Mouse (Mus musculus) midbrain, embryonic 12.5 days (tissue): ENCODE results near the gene B3gat3. TPM values are rescaled to one million over a fixed set of nuclear protein-coding genes. Genes with fewer than 3 reads are reported as not detected.
A peak's percentile ranks its signal among the peaks of the same experiment; 100 is the strongest.
"Not testable (repeated sequence)": the region's sequence is repeated elsewhere in the genome, so short reads cannot be mapped to it uniquely, and the experiment has no call there.

Experiments used
- ATAC-seq: fragments of 200-750 bp; cut with Nextera tagmentation; 2 replicates; pipeline ENCODE4 v1.8.0; 2017; ENCODE audit warnings: low read depth, moderate TSS enrichment, moderate library complexity; ENCODE audit not compliant: low FRiP score
- H3K27ac ChIP-seq: fragments of 300-500 bp; sonication (generic); replicated peaks from 2 replicates; pipeline ENCODE4 v1.5.1; 2016; ENCODE audit warnings: mild to moderate bottlenecking
- H3K27me3 ChIP-seq: fragments of 300-500 bp; sonication (generic); 2 replicates; pipeline ENCODE4 v1.6.1; 2016; ENCODE audit warnings: mild to moderate bottlenecking
- H3K36me3 ChIP-seq: fragments of 300-500 bp; sonication (generic); 2 replicates; pipeline ENCODE4 v1.6.1; 2016
- H3K4me1 ChIP-seq: fragments of 300-500 bp; sonication (generic); 2 replicates; pipeline ENCODE4 v1.6.1; 2016
- H3K4me2 ChIP-seq: fragments of 300-500 bp; sonication (generic); replicated peaks from 2 replicates; pipeline ENCODE4 v1.6.1; 2016; ENCODE audit warnings: mild to moderate bottlenecking, moderate library complexity
- H3K4me3 ChIP-seq: fragments of 300-500 bp; sonication (generic); 2 replicates; pipeline ENCODE4 v1.5.1; 2016; ENCODE audit warnings: mild to moderate bottlenecking
- H3K9ac ChIP-seq: fragments of 300-500 bp; sonication (generic); replicated peaks from 2 replicates; pipeline ENCODE4 v1.6.1; 2016; ENCODE audit warnings: mild to moderate bottlenecking, moderate library complexity
- H3K9me3 ChIP-seq: fragments of 300-500 bp; sonication (generic); 2 replicates; pipeline ENCODE4 v1.6.1; 2016; ENCODE audit warnings: mild to moderate bottlenecking
- WGBS: fragments of 180-500 bp; shearing (Covaris S2); methylation state at CpG from one replicate; pipeline ENCODE4 v1.1.7; 2016; 5-methylcytosine and 5-hydroxymethylcytosine counted together
- polyA plus RNA-seq: library from polyadenylated mRNA; unstranded; fragments of >200 nt; fragmentation: Nextera tagmentation; extraction: Ambion mirVana; gene quantifications from 2 replicates; pipeline ENCODE4 v1.2.1, GENCODE M21; 2016

Gene B3gat3
- polyA plus RNA-seq, result 71.9 and 72.5 TPM in 2 replicates

DNA sequence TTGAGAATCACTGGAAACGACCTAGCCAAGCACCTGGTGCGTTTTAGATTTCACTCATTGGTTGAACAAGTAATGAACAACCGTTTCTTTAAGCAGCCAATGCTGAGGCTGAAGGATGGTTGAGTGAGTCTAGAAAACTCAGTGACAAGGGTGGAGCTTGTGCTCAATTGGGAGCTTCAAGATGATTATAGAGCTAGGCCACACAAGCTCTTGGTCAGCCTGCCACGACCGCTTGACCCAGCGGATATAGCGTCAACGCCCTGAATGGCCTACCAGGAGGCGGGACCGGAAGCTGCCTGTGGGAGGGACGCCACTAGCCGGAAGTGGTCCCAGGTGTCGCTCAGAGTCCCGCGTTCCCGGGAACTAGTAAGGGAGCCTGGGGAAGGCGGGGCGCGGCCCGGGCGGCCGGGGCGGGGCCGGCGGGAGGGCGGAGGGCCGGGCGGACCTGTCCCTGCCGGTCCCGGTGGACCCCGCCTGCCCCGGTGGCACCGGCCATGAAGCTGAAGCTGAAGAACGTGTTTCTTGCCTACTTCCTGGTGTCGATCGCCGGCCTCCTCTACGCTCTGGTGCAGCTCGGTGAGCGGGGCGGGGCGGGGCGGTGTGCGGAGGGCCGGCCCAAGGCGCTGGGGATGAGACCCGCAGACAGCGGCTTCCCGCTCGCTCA is at the start of gene B3gat3:
Gene B3gat3, plus strand, starts transcription at position 302 of the 664 bp plus-strand sequence.
- Histone ChIP-seq H3K4me2 (peak within 1 kb of the TSS; percentile 77), H3K4me3 (peak within 1 kb of the TSS; percentile 86), H3K27me3 (no peaks in the 10 kb centered on the region), H3K9me3 (no peaks in the 10 kb centered on the region), H3K27ac (peak within 1 kb of the TSS; percentile 79), H3K36me3 (peaks cover 25% of the 10 kb centered on the region), H3K9ac (peak within 1 kb of the TSS; percentile 84), H3K4me1 (peaks cover 9% of the 10 kb centered on the region)
- ATAC-seq, result peak; percentile 98
- 4% methylated on average over 42 of the region's 50 CpGs for WGBS

DNA sequence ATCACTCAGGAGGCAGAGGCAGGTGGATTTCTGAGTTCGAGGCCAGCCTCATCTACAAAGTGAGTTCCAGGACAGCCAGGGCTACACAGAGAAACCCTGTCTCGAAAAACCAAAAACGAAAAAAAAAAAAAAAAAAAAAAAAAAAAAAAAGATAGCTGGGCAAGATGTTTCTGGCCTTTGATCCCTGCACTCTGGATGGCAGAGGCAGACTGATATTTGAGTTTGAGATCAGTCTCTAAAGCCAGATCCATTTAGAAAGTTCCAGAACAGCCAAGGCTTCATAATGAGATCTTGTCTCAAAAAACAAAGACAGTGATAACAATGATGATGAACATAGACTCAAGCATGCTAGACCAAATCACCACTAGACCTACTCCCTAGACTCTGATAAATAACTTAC is 49.8 kb upstream of the B3gat3 start:
- H3K9me3 ChIP-seq, H3K9ac ChIP-seq, H3K4me3 ChIP-seq, ATAC-seq, H3K27me3 ChIP-seq, H3K4me2 ChIP-seq, H3K27ac ChIP-seq: not testable (repeated sequence)
- 82% methylated on average over 3 of the region's 3 CpGs for WGBS
- peaks cover 13% of the 10 kb centered on the region for H3K4me1 ChIP-seq
- peaks cover 24% of the 10 kb centered on the region for H3K36me3 ChIP-seq

DNA sequence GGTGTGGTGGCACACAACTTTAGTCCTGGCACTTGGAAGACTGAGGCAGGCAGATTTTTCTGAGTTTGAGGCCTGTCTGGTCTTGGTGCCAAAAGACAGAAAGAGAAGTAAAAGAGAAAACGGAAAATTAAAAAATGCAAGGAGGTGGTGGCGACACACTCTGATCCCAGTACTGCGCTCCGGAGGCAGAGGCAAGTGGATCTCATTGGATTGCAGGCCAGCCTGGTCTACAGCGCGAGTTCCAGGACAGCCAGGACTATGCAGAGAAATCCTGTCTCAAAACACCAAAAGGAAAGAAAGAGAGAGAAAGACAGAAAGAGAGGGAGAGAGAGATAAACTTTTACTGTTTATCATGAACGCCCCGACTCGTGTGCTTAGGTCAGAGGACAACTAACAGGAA is 49.3 kb upstream of the B3gat3 start:
- Histone ChIP-seq H3K4me1 (peaks cover 13% of the 10 kb centered on the region), H3K36me3 (peaks cover 28% of the 10 kb centered on the region), H3K9ac (peak overlapping the region; percentile 94), H3K4me2 (peak overlapping the region; percentile 91), H3K9me3 (no peaks in the 10 kb centered on the region), H3K4me3 (peak overlapping the region; percentile 93), H3K27me3 (no peaks in the 10 kb centered on the region), H3K27ac (peak overlapping the region; percentile 73)
- WGBS, result 61% methylated on average over 9 of the region's 9 CpGs
- ATAC-seq, result peak; percentile 50

DNA sequence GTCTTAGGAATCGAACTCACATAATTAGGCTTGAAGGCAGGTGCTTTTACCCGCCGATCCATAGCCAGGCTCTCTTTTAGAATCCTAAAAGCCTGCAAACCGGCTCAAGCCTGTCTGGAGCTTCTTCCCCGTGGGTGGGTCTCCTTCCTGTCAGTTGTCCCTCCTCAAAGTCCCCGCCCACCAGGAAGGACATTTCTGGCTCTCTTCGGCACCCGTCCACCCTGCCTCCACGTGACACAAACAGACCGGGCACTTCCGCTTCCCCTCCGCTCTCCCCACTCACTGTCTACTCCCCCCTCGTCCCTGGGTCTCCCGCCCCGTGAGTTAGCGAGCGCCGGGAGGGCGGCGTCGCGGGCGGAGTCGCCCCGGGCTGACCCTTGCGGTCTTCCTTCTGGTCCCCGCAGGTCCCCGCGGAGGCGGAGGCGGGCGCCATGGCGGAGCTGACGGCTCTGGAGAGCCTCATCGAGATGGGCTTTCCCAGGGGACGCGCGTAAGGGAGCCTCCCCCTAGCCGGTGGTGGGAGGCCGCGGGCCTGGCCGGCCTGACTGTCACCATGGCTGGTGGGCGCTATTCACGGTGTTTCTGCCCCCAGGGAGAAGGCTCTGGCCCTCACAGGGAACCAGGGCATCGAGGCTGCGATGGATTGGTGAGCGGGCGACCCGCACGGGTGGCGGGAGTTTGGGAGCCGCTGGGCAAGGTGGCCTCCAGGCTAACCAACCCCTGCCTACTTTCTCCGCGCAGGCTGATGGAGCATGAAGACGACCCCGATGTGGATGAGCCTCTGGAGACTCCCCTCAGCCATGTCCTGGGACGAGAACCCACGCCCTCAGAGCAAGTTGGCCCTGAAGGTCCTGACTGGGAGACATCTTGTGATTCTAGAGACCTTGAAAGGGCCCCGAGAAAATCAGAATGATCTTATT is 48.6 kb upstream of the B3gat3 start, which contains the start of gene Ubxn1:
Gene Ubxn1, plus strand, starts transcription at position 230 of the 920 bp plus-strand sequence.
- H3K4me1 ChIP-seq, result peaks cover 13% of the 10 kb centered on the region
- H3K9me3 ChIP-seq, result no peaks in the 10 kb centered on the region
- H3K27ac ChIP-seq, result peak within 1 kb of the TSS; percentile 73
- peaks cover 35% of the 10 kb centered on the region for H3K36me3 ChIP-seq
- H3K9ac ChIP-seq, result peak within 1 kb of the TSS; percentile 94
- 1% methylated on average over 59 of the region's 59 CpGs for WGBS
- peak within 1 kb of the TSS; percentile 93 for H3K4me3 ChIP-seq
- ATAC-seq, result peak; percentile 99
- H3K27me3 ChIP-seq, result no peaks in the 10 kb centered on the region
- peak within 1 kb of the TSS; percentile 91 for H3K4me2 ChIP-seq

DNA sequence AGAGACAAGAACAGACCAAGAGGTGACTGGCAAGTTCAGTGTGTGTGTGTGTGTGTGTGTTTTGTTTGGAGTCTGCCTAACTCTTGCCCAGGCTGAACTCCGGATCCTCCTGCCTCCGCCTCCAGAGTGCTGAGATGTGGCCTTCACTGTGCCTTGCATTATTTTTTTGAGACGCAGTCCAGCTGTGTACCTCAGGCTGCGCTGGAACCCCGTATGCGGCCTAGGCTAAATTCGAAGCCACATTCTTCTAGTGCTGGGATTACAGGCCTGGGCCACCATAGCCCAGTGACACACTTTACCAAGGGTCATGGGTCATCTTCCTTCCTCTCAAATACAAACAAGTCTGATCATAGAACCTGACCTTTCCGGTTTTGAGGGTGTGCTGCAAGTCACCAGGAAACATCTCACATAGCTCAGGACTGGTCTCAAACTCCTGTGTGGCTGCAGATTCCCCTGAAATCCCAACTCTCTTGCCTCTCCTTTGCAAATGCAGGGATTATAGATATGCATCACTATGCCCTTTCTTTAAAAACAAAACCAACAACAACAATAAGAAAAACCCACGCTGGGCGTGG is 47.8 kb upstream of the B3gat3 start:
- Histone ChIP-seq H3K4me3 (peak overlapping the region; percentile 93), H3K4me2 (peak overlapping the region; percentile 91), H3K4me1 (peaks cover 13% of the 10 kb centered on the region), H3K36me3 (peaks cover 43% of the 10 kb centered on the region), H3K9ac (peak overlapping the region; percentile 94), H3K27ac (peak overlapping the region; percentile 73), H3K9me3 (no peaks in the 10 kb centered on the region), H3K27me3 (no peaks in the 10 kb centered on the region)
- no peak for ATAC-seq
- WGBS, result 75% methylated on average over 10 of the region's 10 CpGs

DNA sequence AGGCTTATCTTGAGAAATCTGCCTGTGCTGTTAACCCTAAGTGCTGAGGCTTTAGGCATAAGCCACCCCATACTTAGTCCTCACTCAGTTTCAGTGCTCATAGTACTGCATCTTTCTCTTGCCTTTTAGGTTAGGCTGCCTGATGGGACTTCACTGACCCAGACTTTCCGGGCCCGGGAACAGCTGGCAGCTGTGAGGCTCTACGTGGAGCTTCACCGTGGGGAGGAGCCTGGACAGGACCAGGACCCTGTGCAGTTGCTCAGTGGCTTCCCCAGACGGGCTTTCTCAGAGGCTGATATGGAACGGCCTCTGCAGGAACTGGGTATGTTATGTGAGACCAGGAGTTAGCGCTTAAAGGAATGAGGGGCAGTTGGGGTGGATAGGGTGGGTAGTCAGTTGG is 45.1 kb upstream of the B3gat3 start:
- Histone ChIP-seq H3K9me3 (no peaks in the 10 kb centered on the region), H3K4me1 (peaks cover 19% of the 10 kb centered on the region), H3K9ac (no peak overlapping the region), H3K36me3 (peaks cover 51% of the 10 kb centered on the region), H3K27me3 (no peaks in the 10 kb centered on the region), H3K4me3 (no peak overlapping the region), H3K4me2 (no peak overlapping the region), H3K27ac (no peak overlapping the region)
- 95% methylated on average over 7 of the region's 7 CpGs for WGBS
- no peak for ATAC-seq

DNA sequence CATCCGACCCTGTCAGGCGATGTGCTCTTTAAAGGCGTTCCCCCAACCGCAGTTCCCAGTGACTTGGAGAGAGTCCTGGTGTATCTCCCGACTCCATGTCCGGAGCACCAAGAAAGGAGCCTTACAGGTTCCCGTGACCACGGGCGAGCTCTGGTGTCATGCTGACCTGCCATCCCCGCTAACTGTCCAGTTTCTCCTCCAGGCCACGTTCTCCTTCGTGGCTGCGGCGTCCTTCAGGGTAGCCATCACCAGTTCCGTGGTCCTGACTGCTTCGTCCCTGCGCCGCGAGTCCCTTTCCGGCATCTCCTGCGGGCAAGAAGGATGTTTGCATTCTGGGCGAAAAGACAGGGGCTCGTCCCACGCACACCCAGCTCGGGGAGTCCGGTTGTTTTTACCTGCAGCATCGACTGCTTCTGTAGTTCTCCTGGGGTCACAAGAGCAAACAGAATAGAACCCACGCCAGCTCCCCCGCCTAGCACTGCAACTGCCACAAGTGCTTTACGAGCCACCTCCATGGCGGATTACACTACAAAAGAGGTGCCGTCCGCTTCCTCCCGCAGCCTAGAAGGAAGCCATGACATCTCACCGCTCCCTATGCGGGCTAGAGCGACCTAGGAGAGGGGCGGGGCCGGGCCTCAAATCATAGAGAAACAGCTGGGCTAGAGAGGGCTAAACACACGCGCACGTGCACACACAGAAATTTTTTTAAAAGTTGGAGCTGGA is 39.7 kb upstream of the B3gat3 start, which contains the start of gene Uqcc3:
Gene Uqcc3, minus strand, starts transcription at position 613 of the 723 bp plus-strand sequence.
- Histone ChIP-seq H3K27me3 (no peaks in the 10 kb centered on the region), H3K4me2 (peak within 1 kb of the TSS; percentile 92), H3K9me3 (no peaks in the 10 kb centered on the region), H3K9ac (peak within 1 kb of the TSS; percentile 80), H3K4me3 (peak within 1 kb of the TSS; percentile 69), H3K4me1 (peaks cover 12% of the 10 kb centered on the region), H3K27ac (peak within 1 kb of the TSS; percentile 83), H3K36me3 (peaks cover 27% of the 10 kb centered on the region)
- WGBS, result under 1% methylated on average over 42 of the region's 42 CpGs
- ATAC-seq, result peak; percentile 98

DNA sequence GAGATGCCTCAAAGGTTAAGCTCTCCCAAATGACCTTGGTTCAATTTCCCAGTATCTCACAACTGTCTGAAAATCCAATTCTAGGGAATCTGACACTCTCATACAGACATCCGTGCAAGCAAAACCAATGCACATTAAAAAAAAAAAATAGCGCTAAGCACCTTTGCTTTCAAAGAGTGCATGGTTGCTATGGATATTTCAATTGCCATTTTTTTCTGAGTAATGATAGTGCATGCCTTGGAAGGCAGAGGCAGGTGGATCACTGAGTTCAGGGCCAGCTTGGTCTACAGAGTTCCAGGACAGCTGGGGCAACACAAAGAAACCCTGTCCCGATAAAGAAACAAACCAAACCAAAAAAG is 39.2 kb upstream of the B3gat3 start:
- Histone ChIP-seq H3K9me3 (no peaks in the 10 kb centered on the region), H3K4me3 (peak overlapping the region; percentile 69), H3K27ac (no peak overlapping the region), H3K4me2 (peak overlapping the region; percentile 92), H3K27me3 (no peaks in the 10 kb centered on the region), H3K4me1 (peaks cover 12% of the 10 kb centered on the region), H3K36me3 (peaks cover 21% of the 10 kb centered on the region), H3K9ac (peak overlapping the region; percentile 80)
- 0 out of 2 replicates have a peak, but pooled peaks have one; percentile 8 for ATAC-seq
- WGBS, result 14% methylated on average over 3 of the region's 3 CpGs

DNA sequence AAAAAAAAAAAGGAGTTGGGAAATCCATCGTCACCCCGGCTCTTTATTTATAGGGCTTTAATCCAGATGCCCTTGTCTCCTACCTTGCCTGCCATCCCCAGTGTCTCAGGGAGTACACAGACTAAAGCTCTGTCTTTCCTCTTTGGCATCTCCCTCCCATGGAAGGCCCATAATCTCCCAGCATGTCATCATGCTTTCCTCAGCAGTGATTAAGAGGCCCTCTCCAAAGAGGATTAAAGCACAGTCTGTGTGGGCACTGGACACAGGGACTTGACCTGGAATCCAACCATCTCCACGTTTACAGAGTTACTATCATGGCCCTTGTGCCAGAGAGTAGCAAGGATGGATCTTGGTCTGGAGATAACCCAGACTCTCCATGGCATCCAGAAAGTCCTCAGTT is 36.6 kb upstream of the B3gat3 start, which contains the start of the genes Lbhd1 and Gm49403:
Gene Lbhd1, plus strand, starts transcription at position 117 of the 400 bp plus-strand sequence.
Gene Gm49403, plus strand, starts transcription at position 315 of the 400 bp plus-strand sequence.
- Histone ChIP-seq H3K4me2 (no peak within 1 kb of the TSS), H3K27ac (no peak within 1 kb of the TSS), H3K27me3 (no peaks in the 10 kb centered on the region), H3K9me3 (no peaks in the 10 kb centered on the region), H3K36me3 (0 out of 2 replicates have a peak, but pooled peaks cover 3% of the 10 kb centered on the region), H3K4me1 (peaks cover 23% of the 10 kb centered on the region), H3K4me3 (no peak within 1 kb of the TSS), H3K9ac (no peak within 1 kb of the TSS)
- ATAC-seq, result no peak
- 65% methylated on average over 3 of the region's 3 CpGs for WGBS

DNA sequence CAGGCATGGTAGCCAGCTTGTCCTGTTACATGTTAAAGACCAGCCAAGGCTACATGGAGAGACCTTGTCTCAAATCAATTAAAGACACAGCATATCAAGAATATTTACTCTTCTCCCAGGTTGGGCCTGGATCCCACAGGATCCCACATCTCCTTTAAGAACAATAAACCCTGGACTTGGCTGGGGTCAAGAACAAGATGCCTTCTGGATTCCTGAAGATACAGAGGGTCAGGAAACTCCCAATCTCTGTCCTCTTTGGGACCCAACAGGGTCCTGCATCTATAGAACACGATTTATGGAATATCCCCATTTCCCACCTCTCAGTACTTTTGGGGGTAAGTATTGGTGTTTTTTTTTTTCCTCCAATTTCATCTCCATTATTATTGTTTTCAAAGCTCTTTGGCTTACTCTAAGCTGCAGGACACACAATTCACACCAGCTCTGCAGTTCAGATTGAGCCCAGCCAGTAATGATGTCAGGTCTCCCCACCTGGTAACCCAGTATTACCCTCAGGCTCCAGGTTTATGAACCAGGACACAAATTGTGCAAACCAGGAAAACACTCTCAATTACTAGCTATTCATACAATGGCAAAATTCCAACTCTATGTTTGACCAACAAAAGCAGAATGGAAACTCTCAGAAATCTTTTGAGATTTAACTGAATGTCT is 33.1 kb upstream of the B3gat3 start:
- peak overlapping the region; percentile 75 for H3K4me2 ChIP-seq

More for the DNA sequence above, 33.1 kb upstream of the B3gat3 start:
- 42% methylated on average over 1 of the region's 1 CpGs for WGBS
- no peak for ATAC-seq
- H3K36me3 ChIP-seq, result peaks cover 16% of the 10 kb centered on the region
- H3K4me1 ChIP-seq, result peaks cover 20% of the 10 kb centered on the region
- no peak overlapping the region for H3K27ac ChIP-seq
- H3K27me3 ChIP-seq, result no peaks in the 10 kb centered on the region
- H3K9me3 ChIP-seq, result no peaks in the 10 kb centered on the region
- no peak overlapping the region for H3K9ac ChIP-seq
- no peak overlapping the region for H3K4me3 ChIP-seq
